Mouse (Mus musculus): ENCODE results near the gene Prr36. TPM values are rescaled to one million over a fixed set of nuclear protein-coding genes. Genes with fewer than 3 reads are reported as not detected.

The Prr36 gene
- polyA plus RNA-seq (2014; fragmentation: Illumina TruSeq; extraction: RNeasy Lipid Tissue Mini Kit (QIAGEN cat#74804)) = 1.0 TPM

DNA sequence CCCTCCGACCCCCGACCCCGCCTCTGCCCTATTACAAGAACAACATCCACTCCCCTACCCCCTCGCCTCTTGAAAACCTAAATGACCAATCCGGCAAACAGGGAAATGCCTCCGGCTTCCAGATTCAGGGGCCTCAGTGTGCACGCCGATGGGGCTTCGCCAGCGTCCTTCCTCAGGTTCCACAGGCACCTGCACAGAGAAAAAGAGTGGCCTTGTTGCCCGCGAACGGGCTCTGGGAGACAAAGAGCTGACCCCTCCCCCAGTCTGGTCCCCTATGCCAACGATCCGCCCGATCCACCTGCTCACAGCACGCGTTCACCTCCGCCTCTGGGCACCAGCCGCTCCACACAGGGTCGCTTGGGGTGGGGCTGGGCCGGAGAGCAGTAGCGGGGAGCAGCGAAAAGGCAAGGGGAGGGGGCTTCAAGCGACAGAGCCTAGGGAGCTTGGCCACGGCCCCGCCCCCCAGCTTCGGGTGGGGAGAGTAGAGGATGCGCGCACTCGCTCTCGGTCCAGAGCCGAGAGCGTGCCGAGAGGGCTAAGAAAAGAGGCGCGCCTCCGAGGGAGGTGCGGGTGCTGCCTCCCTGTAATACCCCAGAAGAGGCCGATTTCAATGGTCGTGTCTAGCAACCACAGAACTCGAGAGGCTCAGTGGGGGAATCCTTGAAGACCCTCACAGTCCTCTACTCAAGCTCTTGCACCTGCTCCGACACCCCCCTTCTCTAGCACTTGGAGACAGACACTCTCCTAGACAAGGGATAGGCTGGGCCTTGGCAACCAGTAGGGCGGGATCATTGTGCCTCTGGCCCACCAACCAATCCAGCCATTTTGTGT is at the start of gene Prr36:
Gene Prr36 (minus strand): TSS at position 669 of the 831 bp plus-strand sequence.

DNA sequence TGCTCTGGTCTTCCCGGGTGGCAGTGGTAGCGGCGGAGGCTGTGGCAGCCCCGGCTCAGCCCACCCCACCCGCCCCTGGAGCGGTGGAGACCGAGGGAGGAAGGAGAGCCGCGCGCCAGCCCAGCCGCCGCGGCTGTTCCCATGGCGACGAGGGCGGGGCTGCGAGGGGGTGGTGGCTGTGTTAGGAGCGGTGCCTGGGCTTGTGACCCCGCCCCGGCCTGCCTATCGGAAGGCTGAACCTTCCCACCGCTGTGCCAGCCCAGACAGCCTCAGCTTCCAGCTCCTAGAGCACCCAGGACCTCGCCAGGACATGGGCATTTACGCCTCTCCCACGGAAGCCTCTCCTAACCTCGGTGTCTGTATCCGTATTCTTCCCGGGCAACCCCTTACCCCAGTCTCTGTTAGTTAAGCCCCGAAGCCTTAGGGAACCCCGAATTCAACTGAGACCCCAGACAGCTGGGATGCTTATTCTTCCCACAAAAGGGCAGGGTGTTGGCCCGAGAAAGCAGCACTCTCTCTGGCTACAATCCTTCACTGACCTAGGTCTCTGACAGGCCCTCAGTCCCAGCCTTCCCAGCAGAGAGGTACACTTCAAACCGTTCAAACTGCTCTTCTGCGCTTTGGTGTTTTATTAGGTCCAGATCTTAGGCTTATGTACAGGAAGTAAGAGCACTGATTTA is 42.0 kb upstream of the Prr36 start, which contains the start of gene Ctxn1:
Gene Ctxn1 (minus strand): TSS at position 150 of the 680 bp plus-strand sequence.

DNA sequence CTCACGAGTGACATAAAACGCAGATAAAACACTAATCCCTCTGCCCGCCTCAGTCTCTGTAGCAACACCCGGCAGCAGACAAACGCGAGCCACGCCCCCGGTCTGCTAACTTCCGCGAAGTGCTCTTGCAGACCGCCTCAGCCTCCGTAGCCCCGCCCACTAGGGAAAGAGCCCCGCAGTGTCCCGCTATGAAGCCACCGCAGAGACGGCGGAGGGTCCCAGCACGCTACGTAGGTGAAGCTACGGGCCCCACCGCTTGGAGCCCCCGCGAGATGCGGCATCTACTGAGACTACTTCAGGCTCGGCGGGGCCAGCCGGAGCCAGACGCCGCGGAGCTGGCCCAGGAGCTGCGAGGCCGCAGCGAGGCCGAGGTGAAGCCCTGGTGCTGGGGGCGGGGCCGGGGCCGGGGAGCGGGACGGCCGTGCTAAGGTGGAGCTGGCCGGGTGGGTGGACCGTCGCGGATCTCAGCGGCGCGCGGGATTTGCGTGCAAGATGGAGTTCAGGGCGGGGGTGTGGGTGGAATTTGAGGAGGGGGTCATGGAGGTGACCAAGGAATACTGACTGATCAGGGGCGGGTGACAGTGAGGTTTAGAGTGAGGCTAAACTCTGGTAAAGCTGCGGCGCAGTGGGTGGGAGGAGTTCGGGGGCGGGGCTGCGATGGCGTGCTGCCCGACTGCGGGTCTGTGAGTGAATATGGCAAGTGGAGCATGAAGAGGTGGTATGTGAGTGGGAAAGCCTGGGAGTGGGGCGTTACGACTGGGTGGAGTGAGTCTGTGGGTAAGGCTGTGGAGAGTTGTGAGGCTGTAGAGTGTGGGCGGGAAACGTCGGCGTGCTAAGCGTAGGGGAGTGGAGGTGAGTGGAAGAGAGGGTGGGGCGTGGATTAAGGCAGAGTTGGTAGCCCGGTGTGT is 35.9 kb upstream of the Prr36 start, which contains the start of gene Snapc2:
Gene Snapc2 (plus strand): TSS at position 147 of the 908 bp plus-strand sequence.

GRCm38 (mm10) chr8:4247951-4248540 is 30.8 kb upstream of the Prr36 start, which contains the start of gene Tgfbr3l:
TSS of gene Tgfbr3l (plus strand) at chr8:4248214.

DNA sequence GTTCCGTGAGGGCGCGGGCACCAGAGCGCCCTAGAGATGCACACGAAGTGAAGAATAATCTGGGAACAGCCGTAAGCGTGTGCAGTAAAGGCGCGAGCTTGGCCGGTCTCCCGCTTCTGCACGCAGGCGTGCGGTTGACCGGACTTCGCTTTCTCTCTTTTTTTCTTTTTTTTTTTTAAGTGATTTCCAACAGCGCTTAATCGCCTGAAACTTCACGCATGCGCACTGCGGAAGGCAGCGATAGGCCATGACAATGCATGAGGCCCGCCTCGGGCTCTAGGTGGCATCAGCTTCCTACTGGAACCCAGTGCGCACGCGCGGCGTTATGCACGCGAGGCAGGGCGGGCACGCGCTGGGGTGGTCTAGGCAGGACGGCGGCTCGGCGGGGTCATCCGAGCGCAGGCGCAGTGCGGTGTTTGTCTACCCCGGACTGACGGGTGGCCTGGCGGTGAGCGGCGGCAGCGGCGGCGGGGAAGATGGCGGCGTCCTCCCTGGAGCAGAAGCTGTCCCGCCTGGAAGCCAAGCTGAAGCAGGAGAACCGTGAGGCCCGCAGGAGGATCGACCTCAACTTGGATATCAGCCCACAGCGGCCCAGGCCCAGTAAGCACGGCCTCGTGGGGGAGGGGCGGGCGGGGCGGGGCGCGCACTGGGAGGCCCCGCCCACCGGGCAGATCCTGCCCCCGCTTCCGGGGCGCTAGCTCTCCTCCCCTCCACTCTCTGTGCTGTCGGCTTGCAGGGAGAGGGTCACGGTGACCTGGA is 21.4 kb upstream of the Prr36 start, which contains the start of the genes Map2k7 and Gm49320:
Gene Map2k7 (plus strand): TSS at position 307 of the 759 bp plus-strand sequence.
Gene Gm49320 (plus strand): TSS at position 432 of the 759 bp plus-strand sequence.

DNA sequence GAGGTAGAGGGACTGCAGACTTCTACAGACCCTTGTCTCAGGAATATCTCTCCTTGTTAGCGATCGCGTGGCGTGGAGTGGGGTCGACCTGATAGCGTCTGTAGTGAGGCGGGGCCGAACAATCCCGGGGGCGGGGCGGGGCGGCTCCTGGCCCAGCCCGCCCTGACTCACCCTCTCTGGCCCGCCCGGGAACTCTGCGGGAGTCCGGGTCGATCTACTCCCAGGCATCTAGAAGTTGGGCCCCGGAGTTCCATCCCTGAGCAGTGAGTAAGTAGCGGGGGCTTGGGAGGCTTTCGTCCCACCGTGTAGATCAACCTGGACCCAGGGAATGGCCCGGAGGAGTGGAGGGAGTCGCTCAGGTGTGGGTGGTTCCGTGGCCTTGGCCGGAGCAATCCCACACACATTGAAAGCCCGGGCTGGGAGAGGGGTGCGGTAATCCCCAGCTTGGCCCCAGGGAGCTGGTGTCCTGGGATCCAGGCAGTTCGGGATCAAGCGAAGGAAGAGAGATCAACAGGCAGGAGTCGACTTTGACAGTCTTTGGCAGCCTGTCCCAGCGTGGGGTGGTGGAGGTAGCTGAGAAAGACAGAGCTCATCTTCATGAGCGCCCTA is 9.6 kb upstream of the Prr36 start, which contains the start of gene Lrrc8e:
Gene Lrrc8e (plus strand): TSS at position 89 of the 609 bp plus-strand sequence.

DNA sequence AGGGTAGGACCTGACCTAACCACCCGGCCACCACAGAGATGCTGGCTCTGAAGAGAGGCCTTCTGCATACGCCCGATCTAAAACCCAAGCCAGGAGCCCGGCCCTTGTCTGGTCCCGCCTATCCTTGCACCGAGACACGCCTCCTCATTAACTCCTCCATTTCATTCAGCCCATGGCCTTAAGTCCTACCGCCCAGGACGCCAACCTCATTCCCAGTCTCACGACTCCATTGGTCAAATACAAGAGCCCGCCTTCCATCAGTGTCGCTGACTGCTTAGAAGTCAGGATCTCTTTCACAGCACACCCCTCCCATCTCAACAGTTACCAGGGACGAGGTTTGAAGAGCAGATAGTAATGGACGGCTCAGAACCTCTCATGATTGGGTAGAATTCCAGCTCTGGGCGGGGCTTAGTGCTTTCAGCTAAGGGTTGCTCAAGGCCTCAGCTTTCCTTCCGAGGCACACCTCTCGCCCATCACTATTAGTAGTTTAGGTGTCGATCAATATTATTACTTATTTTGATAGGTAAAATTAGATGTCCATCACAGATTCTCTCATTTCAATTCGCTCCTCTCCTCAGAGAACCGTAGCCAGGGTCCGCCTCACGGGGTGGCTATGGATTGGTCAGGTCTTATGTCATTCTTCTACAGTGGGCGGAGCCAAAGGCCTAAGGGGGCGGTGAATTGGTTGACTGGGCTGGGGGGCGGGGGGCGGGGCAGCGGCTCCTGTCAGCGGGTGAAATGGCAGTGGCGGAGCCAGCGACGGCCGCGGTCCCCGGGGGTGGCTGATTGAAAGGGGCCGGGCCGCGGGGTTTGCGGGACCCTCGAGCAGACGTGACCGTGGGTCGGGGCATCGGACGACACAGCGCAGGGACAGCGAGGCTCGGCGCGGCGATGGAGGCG is 51.2 kb downstream of the Prr36 start, which contains the start of gene Evi5l:
Gene Evi5l (plus strand): TSS at position 716 of the 900 bp plus-strand sequence.

Other genes starting within 250 kb of the Prr36 start
- 1.7 TPM for gene Cd209f, start 111.6 kb downstream of the Prr36 start, polyA plus RNA-seq (2014; fragmentation: Illumina TruSeq; extraction: RNeasy Lipid Tissue Mini Kit (QIAGEN cat#74804))
- gene Cd209g, start 83.4 kb downstream of the Prr36 start, polyA plus RNA-seq (2014; fragmentation: Illumina TruSeq; extraction: RNeasy Lipid Tissue Mini Kit (QIAGEN cat#74804)) = not detected
- gene Evi5l, start 50.9 kb downstream of the Prr36 start, polyA plus RNA-seq (2014; fragmentation: Illumina TruSeq; extraction: RNeasy Lipid Tissue Mini Kit (QIAGEN cat#74804)) = 2.3 TPM
- gene Lrrc8e, start 9.4 kb upstream of the Prr36 start, polyA plus RNA-seq (2014; fragmentation: Illumina TruSeq; extraction: RNeasy Lipid Tissue Mini Kit (QIAGEN cat#74804)) = 4.1 TPM
- gene Map2k7, start 21.3 kb upstream of the Prr36 start, polyA plus RNA-seq (2014; fragmentation: Illumina TruSeq; extraction: RNeasy Lipid Tissue Mini Kit (QIAGEN cat#74804)) = 7.6 TPM
- gene Gm49320, start 21.4 kb upstream of the Prr36 start, polyA plus RNA-seq (2014; fragmentation: Illumina TruSeq; extraction: RNeasy Lipid Tissue Mini Kit (QIAGEN cat#74804)) = not detected
- gene Tgfbr3l, start 30.8 kb upstream of the Prr36 start, polyA plus RNA-seq (2014; fragmentation: Illumina TruSeq; extraction: RNeasy Lipid Tissue Mini Kit (QIAGEN cat#74804)) = 4.4 TPM
- gene Snapc2, start 35.6 kb upstream of the Prr36 start, polyA plus RNA-seq (2014; fragmentation: Illumina TruSeq; extraction: RNeasy Lipid Tissue Mini Kit (QIAGEN cat#74804)) = 3.2 TPM
- gene Ctxn1, start 41.8 kb upstream of the Prr36 start, polyA plus RNA-seq (2014; fragmentation: Illumina TruSeq; extraction: RNeasy Lipid Tissue Mini Kit (QIAGEN cat#74804)) = 5.4 TPM
- gene Timm44, start 58.5 kb upstream of the Prr36 start, polyA plus RNA-seq (2014; fragmentation: Illumina TruSeq; extraction: RNeasy Lipid Tissue Mini Kit (QIAGEN cat#74804)) = 134 TPM
- 8.8 TPM for gene Ccl25, start 107.8 kb upstream of the Prr36 start, polyA plus RNA-seq (2014; fragmentation: Illumina TruSeq; extraction: RNeasy Lipid Tissue Mini Kit (QIAGEN cat#74804))
- 93.7 TPM for gene Elavl1, start 108.0 kb upstream of the Prr36 start, polyA plus RNA-seq (2014; fragmentation: Illumina TruSeq; extraction: RNeasy Lipid Tissue Mini Kit (QIAGEN cat#74804))